Mouse (Mus musculus) cerebellum, adult 2 months (tissue): Measurements from ENCODE around the gene Medag. TPM values are rescaled to one million over a fixed set of nuclear protein-coding genes. Genes with fewer than 3 reads are reported as not detected.

ENCODE experiments used
- DNase-seq, 2 experiments: peaks; one replicate each; pipeline ENCODE4 v3.0.0; 2021
- H3K27ac ChIP-seq: fragments of 200-500 bp; 2 replicates; pipeline ENCODE4 v1.5.1; 2012; ENCODE audit warnings: low read length, control low read depth, inconsistent platforms; ENCODE audit not compliant: insufficient read depth
- H3K27me3 ChIP-seq: fragments of 200-500 bp; 2 replicates; pipeline ENCODE4 v1.6.1; 2012; ENCODE audit warnings: inconsistent platforms, mild to moderate bottlenecking, low read length, moderate library complexity; ENCODE audit not compliant: control insufficient read depth, insufficient read depth
- H3K4me1 ChIP-seq: fragments of 200-500 bp; 2 replicates; pipeline ENCODE4 v1.6.1; 2011; ENCODE audit warnings: low read length; ENCODE audit not compliant: control insufficient read depth, insufficient read depth
- H3K4me3 ChIP-seq: fragments of 200-500 bp; replicated peaks from 2 replicates; pipeline ENCODE3; 2011; ENCODE audit warnings: mild to moderate bottlenecking, low read depth, low read length, control low read depth; ENCODE audit not compliant: insufficient read depth
- CTCF ChIP-seq: fragments of 200-500 bp; IDR thresholded peaks from 2 replicates; pipeline ENCODE4 v1.5.1; 2011; ENCODE audit warnings: low read depth, mild to moderate bottlenecking, control low read depth, low read length, moderate library complexity, borderline replicate concordance; ENCODE audit not compliant: insufficient read depth
- POLR2A ChIP-seq: fragments of 200-500 bp; IDR thresholded peaks from 2 replicates; pipeline ENCODE4 v1.6.1; 2011; ENCODE audit warnings: low read length, control low read depth, borderline replicate concordance; ENCODE audit not compliant: insufficient read depth
- WGBS: fragments of 180-500 bp; shearing (Covaris S2); methylation state at CpG from one replicate; pipeline ENCODE4 v1.1.7; 2018; 5-methylcytosine and 5-hydroxymethylcytosine counted together
- polyA plus RNA-seq: library from polyadenylated mRNA; depleted of rRNA; stranded (reverse); fragments of >200 nt; gene quantifications from 2 replicates; pipeline ENCODE4 v1.2.3, GENCODE M21; 2012

The Medag gene
- polyA plus RNA-seq, 1 experiment: 14.2 TPM

- Histone ChIP-seq H3K27me3 (no peaks in the 10 kb centered on the region), H3K27ac (no peak overlapping the region), H3K4me3 (no peak overlapping the region), H3K4me1 (peaks cover 8% of the 10 kb centered on the region; the same call in 1 of the 2 replicates)
- no peak for DNase-seq
- WGBS: 94% methylated on average over 3 of the region's 3 CpGs
- TF ChIP-seq POLR2A (no peak), CTCF (no peak)
Measured at GRCm38 (mm10) chr5:149409502-149409901, 2.0 kb upstream of the Medag start.

DNA sequence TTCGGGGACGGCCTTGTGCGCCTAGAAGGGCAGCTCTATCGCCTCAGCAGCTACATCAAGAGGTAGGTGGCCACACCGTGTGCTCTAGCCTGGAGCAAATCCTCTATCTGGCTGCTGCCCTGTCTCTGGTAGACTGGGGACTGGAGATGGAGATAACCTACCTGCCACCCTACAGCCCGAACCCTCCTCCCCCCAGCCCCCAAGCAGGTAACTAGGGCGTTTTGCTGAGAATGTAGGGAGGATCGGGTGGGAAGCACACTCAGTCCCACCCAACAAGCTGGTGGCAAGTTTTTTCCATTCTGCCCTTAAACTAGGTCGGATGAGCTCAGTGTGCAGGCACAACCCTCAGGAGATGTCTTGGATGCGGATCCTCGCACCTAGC lies 636 bp downstream of the Medag start:
- TF ChIP-seq CTCF (no peak), POLR2A (no peak)
- Histone ChIP-seq H3K27me3 (no peaks in the 10 kb centered on the region), H3K4me1 (peaks cover 8% of the 10 kb centered on the region; the same call in 1 of the 2 replicates), H3K27ac (peak overlapping the region; percentile 77), H3K4me3 (peak overlapping the region; percentile 65)
- DNase-seq: no peak
- 22% methylated on average over 11 of the region's 11 CpGs for WGBS

DNA sequence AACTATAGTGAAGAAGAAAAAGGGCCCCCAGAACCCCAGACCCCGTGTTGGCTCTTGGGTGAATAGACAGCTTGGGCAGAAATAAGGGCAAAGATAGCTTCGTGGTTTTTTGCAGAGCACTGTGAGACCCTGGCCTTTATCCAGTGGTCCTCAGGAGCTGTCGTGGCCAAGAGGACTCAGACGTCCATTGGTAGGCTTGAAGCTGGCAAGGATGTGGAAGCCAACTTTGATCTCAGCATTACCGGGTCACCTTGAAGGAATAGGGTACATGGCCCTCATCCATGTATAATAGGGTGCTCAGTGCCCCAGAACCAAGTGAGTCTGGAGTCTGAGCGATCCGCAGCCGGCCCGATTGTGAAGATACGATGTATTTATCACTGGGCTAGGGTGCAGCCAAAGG lies 1.1 kb downstream of the Medag start:
- TF ChIP-seq POLR2A: no peak
- TF ChIP-seq CTCF: no peak
- peaks cover 8% of the 10 kb centered on the region; the same call in 1 of the 2 replicates for H3K4me1 ChIP-seq
- peak; percentile 17 to 26 for DNase-seq
- WGBS: 57% methylated on average over 10 of the region's 10 CpGs
- H3K4me3 ChIP-seq: peak overlapping the region; percentile 65
- 0 out of 2 replicates have a peak overlapping the region, but pooled peaks have one; percentile 28 for H3K27ac ChIP-seq
- no peaks in the 10 kb centered on the region for H3K27me3 ChIP-seq

DNA sequence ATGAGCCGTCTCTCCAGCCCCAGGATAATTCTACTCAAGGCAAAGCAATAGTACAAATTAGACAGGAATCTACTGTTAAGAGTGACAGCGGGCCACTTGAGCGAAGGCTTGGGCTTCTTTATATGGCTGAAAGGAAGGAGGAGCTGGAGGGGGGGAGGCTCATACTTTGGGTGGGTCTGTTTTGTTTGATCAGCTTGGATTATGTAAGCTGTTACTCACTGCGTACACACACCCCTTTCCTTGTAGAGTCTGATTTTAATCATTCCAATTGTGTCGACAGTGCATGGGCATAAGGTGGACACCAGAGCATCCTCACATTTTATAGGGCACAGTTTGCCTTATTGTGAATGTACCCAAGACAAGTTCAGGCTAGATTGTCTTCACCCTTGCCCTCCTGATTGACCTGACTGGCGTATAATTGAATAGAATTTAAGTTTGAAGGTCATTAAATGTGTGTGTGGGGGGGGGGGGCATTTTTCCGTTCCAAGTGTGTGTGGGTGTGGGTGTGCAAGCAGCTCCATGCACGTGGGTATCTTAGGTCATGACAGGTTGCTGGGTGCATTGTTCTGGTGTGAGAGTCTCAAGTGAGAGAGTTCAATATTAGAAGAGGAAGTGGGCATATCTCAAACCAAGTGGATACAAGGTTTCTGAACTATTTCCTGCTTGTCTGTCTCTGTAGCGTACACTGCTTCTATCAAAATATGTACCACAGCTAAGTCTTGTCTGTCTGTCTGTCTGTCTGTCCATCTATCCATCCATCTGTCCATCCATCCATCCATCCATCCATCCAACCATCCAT lies 3.0 kb downstream of the Medag start:
- H3K27me3 ChIP-seq: no peaks in the 10 kb centered on the region
- H3K4me1 ChIP-seq: peaks cover 8% of the 10 kb centered on the region; the same call in 1 of the 2 replicates
- H3K4me3 ChIP-seq: no peak overlapping the region
- DNase-seq: no peak
- H3K27ac ChIP-seq: no peak overlapping the region
- 92% methylated on average over 9 of the region's 9 CpGs for WGBS
- TF ChIP-seq POLR2A: no peak
- TF ChIP-seq CTCF: no peak

GRCm38 (mm10) chr5:149417381-149417780 lies 5.8 kb downstream of the Medag start:
- TF ChIP-seq POLR2A (no peak), CTCF (0 out of 2 replicates have a peak, but pooled peaks have one; percentile 13)
- DNase-seq: no peak
- Histone ChIP-seq H3K27me3 (no peaks in the 10 kb centered on the region), H3K4me3 (no peak overlapping the region), H3K27ac (no peak overlapping the region), H3K4me1 (peaks cover 9% of the 10 kb centered on the region)
- WGBS: 98% methylated on average over 4 of the region's 4 CpGs

- DNase-seq: no peak
Measured at GRCm38 (mm10) chr5:149426525-149426924, 15.0 kb downstream of the Medag start.

DNA sequence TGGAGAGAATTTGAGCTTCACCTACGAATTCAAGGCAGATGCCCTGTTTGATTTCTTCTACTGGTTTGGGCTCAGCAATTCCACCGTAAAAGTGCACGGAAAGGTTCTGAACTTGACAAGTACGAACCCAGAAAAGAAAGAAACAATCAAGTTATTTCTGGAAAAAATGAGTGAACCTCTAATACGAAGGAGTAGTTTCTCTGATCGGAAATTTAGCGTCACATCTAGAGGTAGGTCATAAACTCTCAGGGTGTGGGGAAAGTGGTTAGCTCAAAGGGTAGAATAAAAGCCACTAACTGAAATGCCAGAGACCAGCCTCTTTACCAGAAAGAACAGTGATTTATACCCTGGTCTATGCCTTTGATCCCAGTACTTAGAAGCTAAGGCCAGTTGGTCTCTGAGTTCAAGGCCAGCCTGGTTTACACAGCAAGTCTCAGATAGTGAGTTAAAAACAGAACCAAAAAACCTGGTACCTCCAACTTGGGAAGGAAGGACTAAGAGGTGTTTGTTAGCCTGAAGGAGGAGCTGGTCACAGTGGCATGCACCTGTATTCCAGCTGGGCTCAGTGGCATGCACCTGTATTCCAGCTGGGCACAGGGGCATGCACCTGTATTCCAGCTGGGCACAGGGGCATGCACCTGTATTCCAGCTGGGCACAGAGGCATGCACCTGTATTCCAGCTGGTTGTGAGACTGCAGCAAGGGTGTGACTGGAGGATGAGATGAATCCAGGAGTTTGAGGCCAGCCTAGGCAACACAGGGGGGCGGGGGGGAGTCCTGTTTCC lies 15.9 kb downstream of the Medag start:
- DNase-seq: no peak
- H3K27ac ChIP-seq: no peak overlapping the region
- TF ChIP-seq POLR2A: no peak
- no peaks in the 10 kb centered on the region for H3K27me3 ChIP-seq
- 94% methylated on average over 8 of the region's 8 CpGs for WGBS
- H3K4me1 ChIP-seq: peaks cover 8% of the 10 kb centered on the region
- no peak overlapping the region for H3K4me3 ChIP-seq

More at GRCm38 (mm10) chr5:149426525-149426924, 15.0 kb downstream of the Medag start:
- Histone ChIP-seq H3K4me1 (peaks cover 8% of the 10 kb centered on the region), H3K4me3 (no peak overlapping the region), H3K27ac (no peak overlapping the region), H3K27me3 (no peaks in the 10 kb centered on the region)
- 96% methylated on average over 3 of the region's 3 CpGs for WGBS
- no peak for TF ChIP-seq POLR2A
- TF ChIP-seq CTCF: no peak
